Mouse (Mus musculus) Patski (cell line): ENCODE measurements around the gene Atp5d. TPM values are rescaled to one million over a fixed set of nuclear protein-coding genes. Genes with fewer than 3 reads are reported as not detected.

ENCODE experiments used
- ATAC-seq: fragments of 100-300 bp; one replicate; pipeline ENCODE4 v1.8.0; 2021
- CTCF ChIA-PET: fragments of 350-600 bp; sonication (Branson Sonifier 250); formaldehyde crosslinking; loops from one replicate; lab custom pipeline; 2022; ENCODE audit warnings: inconsistent platforms; lab: Charles Lee
- POLR2A ChIA-PET: fragments of 350-600 bp; sonication (Branson Sonifier 250); formaldehyde crosslinking; loops from one replicate; lab custom pipeline; 2022; ENCODE audit warnings: antibody characterized with exemption, inconsistent platforms; lab: Charles Lee
- DNase-seq: peaks from one replicate; pipeline ENCODE4 v3.0.0-alpha.2; 2011; ENCODE audit warnings: low read depth, low spot score
- H3K27me3 ChIP-seq: fragments of 371-371 bp; one replicate; pipeline ENCODE4 v1.5.1; 2021
- CTCF ChIP-seq: fragments of 100-300 bp; IDR thresholded peaks from one replicate; pipeline ENCODE4 v1.5.1; 2021
- in situ Hi-C: fragments of 300-500 bp; cut with MboI; formaldehyde crosslinking; loops from 3 replicates; pipeline ENCODE4 v1.11.1; 2018; ENCODE audit warnings: low pct_unique_long_range_greater_than_20kb, mixed read lengths
- polyA plus RNA-seq: library from polyadenylated mRNA; unstranded; gene quantifications from one replicate; pipeline ENCODE4 v1.2.3, GENCODE M21; 2021

Atp5d gene
- polyA plus RNA-seq, 1 experiment from 2014 or later, result 475 TPM

- no peak for ATAC-seq
- no peak for TF ChIP-seq CTCF
- in situ Hi-C loops, result no loop called here
- POLR2A ChIA-PET, result no interaction called here
- CTCF ChIA-PET, result no interaction called here
- DNase-seq, result no peak
- no peaks in the 10 kb centered on the region for H3K27me3 ChIP-seq
These were observed 1.3 kb upstream of the Atp5d start for GRCm38 (mm10) chr10:80136952-80137625.

DNA sequence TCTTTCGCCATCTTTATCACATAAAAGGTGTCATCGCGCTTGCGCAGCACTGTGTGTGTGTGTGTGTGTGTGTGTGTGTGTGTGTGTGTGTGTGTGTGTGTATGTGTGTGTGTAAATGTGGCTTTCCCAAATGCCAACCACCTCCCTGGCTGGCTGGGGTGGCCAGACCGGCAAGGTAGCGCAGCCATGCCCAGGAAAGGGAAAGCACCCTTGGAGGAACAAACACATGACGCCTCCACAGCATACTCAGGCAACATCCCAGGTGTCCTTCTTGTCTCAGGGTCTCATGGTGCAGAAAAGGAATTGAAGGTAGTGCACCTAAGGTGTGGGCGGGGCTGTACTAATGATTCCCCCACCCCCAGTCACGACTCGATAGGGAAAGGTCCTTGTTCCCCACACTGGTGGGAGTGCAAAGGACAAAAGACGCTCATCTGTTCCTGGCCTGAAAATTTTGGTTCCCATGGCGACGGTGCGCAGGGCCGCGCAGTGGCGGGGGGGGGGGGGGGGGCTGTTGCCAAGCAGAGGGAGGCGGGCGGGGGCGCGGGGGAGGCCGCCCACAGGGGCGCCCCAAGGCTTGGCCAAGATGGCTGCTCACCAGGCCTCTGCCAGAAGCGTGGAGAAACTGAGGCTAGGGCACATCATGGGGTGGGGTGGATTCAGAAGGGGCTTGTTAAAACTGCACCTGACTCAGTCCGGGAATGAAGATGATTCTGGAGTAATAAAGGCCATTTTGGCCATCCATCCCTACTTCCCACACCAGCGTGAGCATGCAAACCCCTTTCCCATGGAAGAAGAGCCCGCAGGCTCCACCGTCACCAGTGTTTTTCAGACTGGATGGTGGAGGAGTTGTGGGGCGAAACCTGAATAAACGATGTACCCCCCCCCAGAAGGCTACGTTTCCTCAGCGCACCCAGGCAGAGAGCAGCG lies 543 bp upstream of the Atp5d start:
- in situ Hi-C loops, result no loop called here
- ChIA-PET POLR2A (no interaction called here), CTCF (no interaction called here)
- H3K27me3 ChIP-seq, result no peaks in the 10 kb centered on the region
- ATAC-seq (no peak), DNase-seq (no peak)
- no peak for TF ChIP-seq CTCF

- in situ Hi-C loops, result no loop called here
- ATAC-seq (no peak), DNase-seq (no peak)
- ChIA-PET POLR2A (interaction anchor here (0.6 to 2.3 kb wide), 5 partner anchors 22 to 153 kb away, joined by 3 to 6 read pairs (median 4); no protein-coding TSS in a partner anchor), CTCF (interaction anchor here (1.3 to 5.2 kb wide), 2 partner anchors 9 to 154 kb away, joined by 4 to 46 read pairs; partner anchors contain the start of gene Tmem259)
- no peak for TF ChIP-seq CTCF
- no peaks in the 10 kb centered on the region for H3K27me3 ChIP-seq
These were observed 975 bp downstream of the Atp5d start for GRCm38 (mm10) chr10:80139439-80139775.

DNA sequence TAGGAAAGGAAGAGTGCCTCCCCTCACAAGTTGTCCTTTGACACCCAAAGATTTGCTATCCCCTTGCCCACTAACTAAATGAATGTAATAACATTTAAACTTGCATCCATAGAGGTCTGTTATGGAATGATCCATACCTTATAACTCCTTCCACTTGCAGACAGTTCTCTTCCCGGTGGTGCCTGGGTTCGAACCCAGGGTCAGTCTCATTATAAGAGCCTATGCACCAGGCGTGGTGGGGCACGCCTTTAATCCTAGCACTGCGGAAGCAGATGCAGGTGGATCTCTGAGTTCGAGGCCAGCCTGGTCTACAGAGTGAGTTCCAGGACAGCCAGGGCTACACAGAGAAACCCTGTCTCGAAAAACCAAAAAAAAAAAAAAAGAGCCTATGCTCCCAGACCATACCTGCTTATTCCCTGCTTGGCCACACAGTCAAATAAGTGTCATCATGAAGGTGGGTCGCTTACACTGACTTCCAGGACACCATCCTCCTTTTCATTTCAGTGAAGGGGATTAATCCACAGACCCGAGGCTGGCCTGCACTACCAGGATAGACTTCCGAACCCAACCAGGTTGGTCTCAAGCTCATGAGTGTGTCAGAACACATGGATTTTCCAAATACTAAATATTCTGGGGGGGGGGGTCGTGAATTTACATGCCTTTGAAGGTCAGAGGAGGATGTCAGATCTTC lies 1.7 kb downstream of the Atp5d start:
- no peak for ATAC-seq
- H3K27me3 ChIP-seq, result no peaks in the 10 kb centered on the region
- in situ Hi-C loops, result loop anchor here (5.0 kb wide), 1 partner anchor 153 kb away; the partner anchor contains the start of gene Cnn2
- POLR2A ChIA-PET, result interaction anchor here (0.6 to 2.3 kb wide), 7 partner anchors 20 to 1092 kb away, joined by 3 to 7 read pairs (median 5); partner anchors contain the start of gene Cirbp
- CTCF ChIA-PET, result interaction anchor here (0.9 to 5.2 kb wide), 9 partner anchors 10 to 180 kb away, joined by 3 to 46 read pairs (median 5); partner anchors contain the start of genes Tmem259 and Wdr18
- TF ChIP-seq CTCF, result no peak
- no peak for DNase-seq

DNA sequence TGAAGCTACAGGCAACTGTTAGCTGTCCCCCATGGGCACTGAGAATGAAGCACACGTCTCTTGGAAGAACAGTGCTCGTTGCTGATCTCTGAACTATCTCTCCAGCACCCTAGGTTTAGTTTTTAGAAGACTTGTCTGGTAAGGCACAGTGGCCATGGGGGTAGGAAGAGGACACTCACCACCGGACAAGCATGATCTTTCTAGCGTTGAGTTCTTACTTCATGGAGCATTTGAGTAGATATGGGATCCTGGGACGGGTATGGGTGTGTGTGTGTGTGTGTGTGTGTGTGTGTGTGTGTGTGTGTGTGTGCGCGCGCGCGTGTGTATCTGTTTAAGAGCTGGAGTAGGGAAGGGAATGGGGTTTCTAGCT lies 2.2 kb downstream of the Atp5d start, which contains the start of gene Cbarp:
TSS of gene Cbarp (minus strand) at position 170 of the 370 bp plus-strand sequence.
- POLR2A ChIA-PET, result interaction anchor here (0.6 to 2.3 kb wide), 8 partner anchors 11 to 407 kb away, joined by 3 to 7 read pairs (median 4); partner anchors contain the start of gene Cirbp
- H3K27me3 ChIP-seq, result no peaks in the 10 kb centered on the region
- in situ Hi-C loops, result loop anchor here (5.0 kb wide), 1 partner anchor 153 kb away; the partner anchor contains the start of gene Cnn2
- CTCF ChIA-PET, result interaction anchor here (0.9 to 5.2 kb wide), 10 partner anchors 11 to 180 kb away, joined by 3 to 46 read pairs (median 4); partner anchors contain the start of genes Tmem259 and Wdr18
- no peak for TF ChIP-seq CTCF
- ATAC-seq, result no peak
- no peak for DNase-seq

GRCm38 (mm10) chr10:80141243-80141642 lies 2.8 kb downstream of the Atp5d start:
- ATAC-seq, result peak; percentile 51
- in situ Hi-C loops, result loop anchor here (5.0 kb wide), 1 partner anchor 154 kb away; the partner anchor contains the start of gene Cnn2
- ChIA-PET CTCF (interaction anchor here (0.9 to 5.2 kb wide), 10 partner anchors 11 to 181 kb away, joined by 3 to 46 read pairs (median 6); partner anchors contain the start of genes Tmem259 and Wdr18), POLR2A (interaction anchor here (0.6 to 2.3 kb wide), 10 partner anchors 11 to 408 kb away, joined by 3 to 7 read pairs (median 4); partner anchors contain the start of genes Cirbp and Tmem259)
- H3K27me3 ChIP-seq, result no peaks in the 10 kb centered on the region
- no peak for TF ChIP-seq CTCF
- DNase-seq, result peak; percentile 71

DNA sequence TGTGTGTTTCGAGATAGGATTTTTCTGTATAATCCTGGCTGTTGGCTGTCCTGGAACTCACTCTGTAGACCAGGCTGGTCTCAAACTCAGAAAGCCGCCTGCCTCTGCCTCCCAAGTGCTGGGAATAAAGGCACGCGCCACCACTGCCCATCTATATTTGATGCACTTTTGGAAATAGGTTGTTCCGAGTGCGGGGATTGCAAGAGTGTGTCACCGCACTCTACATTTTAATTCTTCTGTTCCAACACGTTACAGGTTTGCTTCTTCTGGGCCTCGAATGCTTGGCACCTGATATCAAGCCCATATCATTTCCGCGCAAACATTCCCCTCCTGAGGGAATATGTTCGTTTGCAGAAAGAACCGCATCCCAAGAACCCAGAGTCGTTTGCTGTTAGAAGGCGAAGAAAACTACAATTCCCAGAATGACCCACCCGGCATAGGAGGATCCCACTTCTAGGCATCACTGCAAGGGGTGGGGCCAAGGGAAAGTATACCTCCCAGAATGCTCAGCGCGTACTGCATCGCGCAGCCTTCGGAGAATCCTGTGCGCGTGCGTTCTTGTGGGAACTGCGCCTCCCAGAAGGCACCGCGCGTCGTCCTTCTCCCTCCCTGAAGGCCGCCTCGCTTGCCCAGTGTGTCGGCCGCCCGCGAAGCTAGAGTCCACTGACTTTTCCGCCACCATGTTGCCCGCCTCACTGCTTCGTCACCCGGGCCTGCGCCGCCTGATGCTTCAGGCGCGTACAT lies 3.5 kb downstream of the Atp5d start:
- in situ Hi-C loops, result loop anchor here (5.0 kb wide), 1 partner anchor 155 kb away; the partner anchor contains the start of gene Cnn2
- no peaks in the 10 kb centered on the region for H3K27me3 ChIP-seq
- DNase-seq (peak; percentile 89), ATAC-seq (peak; percentile 45)
- no peak for TF ChIP-seq CTCF
- POLR2A ChIA-PET, result interaction anchor here (0.6 to 15.5 kb wide), 8 partner anchors 12 to 234 kb away, joined by 3 to 191 read pairs (median 4); partner anchors contain the start of genes Cirbp and Tmem259
- CTCF ChIA-PET, result interaction anchor here (1.0 to 5.6 kb wide), 7 partner anchors 12 to 182 kb away, joined by 3 to 58 read pairs (median 6); partner anchors contain the start of genes Cirbp, Tmem259 and Wdr18

DNA sequence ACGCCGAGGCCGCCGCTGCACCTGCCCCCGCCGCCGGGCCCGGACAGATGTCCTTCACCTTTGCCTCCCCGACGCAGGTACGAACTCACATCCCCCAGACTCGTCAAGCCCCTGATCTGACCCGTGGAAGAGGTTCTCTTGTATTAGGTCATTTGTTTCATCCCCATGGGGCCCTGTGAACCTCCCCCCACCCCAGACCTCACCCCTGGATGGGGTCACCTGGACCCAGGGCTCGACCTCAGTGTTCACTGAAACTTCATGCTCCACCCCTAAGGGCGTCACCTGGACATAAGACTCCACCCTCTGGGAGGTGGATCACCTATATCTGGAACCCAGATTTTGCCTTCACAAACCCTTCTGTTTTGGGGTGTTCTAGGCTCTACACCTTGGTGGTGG lies 4.1 kb downstream of the Atp5d start:
- DNase-seq, result no peak
- in situ Hi-C loops, result loop anchor here (5.0 kb wide), 1 partner anchor 155 kb away; the partner anchor contains the start of gene Cnn2
- no peaks in the 10 kb centered on the region for H3K27me3 ChIP-seq
- TF ChIP-seq CTCF, result no peak
- no peak for ATAC-seq
- POLR2A ChIA-PET, result interaction anchor here (1.1 to 15.5 kb wide), 3 partner anchors 20 to 89 kb away, joined by 3 to 191 read pairs (median 4); partner anchors contain the start of gene Cirbp
- CTCF ChIA-PET, result interaction anchor here (5.2 to 5.6 kb wide), 2 partner anchors 23 to 157 kb away, joined by 46 to 58 read pairs; partner anchors contain the start of genes Cirbp and Tmem259
